8 mouse cellular contexts compared by ENCODE assay signal in genomic region chrX:56730828-56731305, GRCm38 (mm10). TPM values are rescaled to one million over a fixed set of nuclear protein-coding genes. Genes with fewer than 3 reads are reported as not detected.
DNase-seq lines count a peak whose midpoint lies in the region; ATAC-seq and TF ChIP-seq lines count a peak whose summit lies in the region.

No protein-coding gene starts in this region.

- peak overlapping the region; percentile 62 for H3K4me2 ChIP-seq in embryonic facial prominence, embryonic 14.5 days (ENCODE audit: low read depth, low read length)
- peak overlapping the region; percentile 51 for H3K4me2 ChIP-seq in hindbrain, embryonic 16.5 days (ENCODE audit: low read length)
- peak overlapping the region; percentile 42 for H3K4me2 ChIP-seq in myocyte (ENCODE audit: low read depth)

- H3K36me3 ChIP-seq in embryonic facial prominence, embryonic 14.5 days (ENCODE audit: control insufficient read depth, insufficient read depth, low read length): no peaks in the 10 kb centered on the region
- H3K36me3 ChIP-seq in hindbrain, embryonic 16.5 days (ENCODE audit: control insufficient read depth, insufficient read depth, low read length): no peaks in the 10 kb centered on the region
- no peaks in the 10 kb centered on the region for H3K36me3 ChIP-seq in myocyte (ENCODE audit: control insufficient read depth, insufficient read depth)

- TF ChIP-seq POLR2A in lung, adult 2 months (IDR thresholded peaks at IDR 0.05; ENCODE audit: borderline replicate concordance, extremely low read depth, low read depth, low read length): no peak
- no peak for TF ChIP-seq POLR2A in myocyte (IDR thresholded peaks at IDR 0.05; ENCODE audit: insufficient read length, low read depth)

- no peak for DNase-seq in lung, adult 2 months
- DNase-seq in lung, adult 18-20 months: no peak
- DNase-seq in embryonic facial prominence, embryonic 14.5 days (ENCODE audit: low spot score): no peak
- DNase-seq in ovary, postnatal 36 days (ENCODE audit: low spot score): no peak
- DNase-seq in ovary, adult 18-20 months (ENCODE audit: low spot score): no peak
- no peak for DNase-seq in adrenal gland, postnatal 4 days (ENCODE audit: low spot score in 2 of 2)

- H3ac ChIP-seq in myocyte (ENCODE audit: control insufficient read depth, insufficient read length): peak overlapping the region; percentile 41

- TF ChIP-seq CTCF in lung, adult 2 months (IDR thresholded peaks at IDR 0.05; ENCODE audit: insufficient read depth, low read length): no peak

- peak; percentile 19 for ATAC-seq in embryonic facial prominence, embryonic 14.5 days (ENCODE audit: low read depth)
- ATAC-seq in hindbrain, embryonic 16.5 days: peak; percentile 56

- no peaks in the 10 kb centered on the region for H3K9me3 ChIP-seq in embryonic facial prominence, embryonic 14.5 days (ENCODE audit: control insufficient read depth, low read length)
- no peaks in the 10 kb centered on the region for H3K9me3 ChIP-seq in hindbrain, embryonic 16.5 days (ENCODE audit: control insufficient read depth, low read length)

- peak overlapping the region; percentile 54 for H3K9ac ChIP-seq in embryonic facial prominence, embryonic 14.5 days (ENCODE audit: low read depth, low read length)
- H3K9ac ChIP-seq in hindbrain, embryonic 16.5 days (ENCODE audit: low read depth, low read length): peak overlapping the region; percentile 79

- no peak overlapping the region; the same call in 1 of the 2 replicates for H3K27ac ChIP-seq in embryonic facial prominence, embryonic 14.5 days (replicated peaks; ENCODE audit: low read depth, low read length)
- H3K27ac ChIP-seq in hindbrain, embryonic 16.5 days (ENCODE audit: low read depth, low read length): peak overlapping the region; percentile 86

- peaks cover 3% of the 10 kb centered on the region; the same call in 1 of the 2 replicates for H3K4me1 ChIP-seq in lung, adult 2 months (ENCODE audit: control insufficient read depth, insufficient read depth, low read length)
- no peaks in the 10 kb centered on the region for H3K4me1 ChIP-seq in embryonic facial prominence, embryonic 14.5 days (ENCODE audit: control insufficient read depth, insufficient read depth, low read length)
- H3K4me1 ChIP-seq in hindbrain, embryonic 16.5 days (ENCODE audit: control insufficient read depth, insufficient read depth, low read depth, low read length): no peaks in the 10 kb centered on the region

- 31% methylated on average over 10 of the region's 10 CpGs for WGBS in lung, adult 2 months
- 23% methylated on average over 6 of the region's 10 CpGs for WGBS in embryonic facial prominence, embryonic 14.5 days
- 30% methylated on average over 9 of the region's 10 CpGs for WGBS in hindbrain, embryonic 16.5 days

- H3K27me3 ChIP-seq in embryonic facial prominence, embryonic 14.5 days (replicated peaks; ENCODE audit: control insufficient read depth, insufficient read depth, low read length): no peaks in the 10 kb centered on the region
- no peaks in the 10 kb centered on the region for H3K27me3 ChIP-seq in hindbrain, embryonic 16.5 days (replicated peaks; ENCODE audit: control insufficient read depth, insufficient read depth, low read length)
- no peaks in the 10 kb centered on the region for H3K27me3 ChIP-seq in myocyte (ENCODE audit: control insufficient read depth, insufficient read depth, insufficient read length)

- peak overlapping the region; percentile 60 for H3K4me3 ChIP-seq in lung, adult 2 months (replicated peaks; ENCODE audit: extremely low read depth, low read depth, low read length)
- peak overlapping the region; percentile 48 for H3K4me3 ChIP-seq in embryonic facial prominence, embryonic 14.5 days (ENCODE audit: low read depth, low read length)
- peak overlapping the region; percentile 64 for H3K4me3 ChIP-seq in hindbrain, embryonic 16.5 days (ENCODE audit: low read length)
- H3K4me3 ChIP-seq in myocyte: peak overlapping the region; percentile 12

- H3K79me2 ChIP-seq in myocyte (ENCODE audit: control insufficient read depth, insufficient read depth): no peaks in the 10 kb centered on the region

TF ChIP-seq in myocyte, 11 proteins besides CTCF, POLR2A, EP300 and RAD21:
- TF ChIP-seq REST (IDR thresholded peaks at IDR 0.05; ENCODE audit: insufficient read depth, insufficient read length) (no peak), MYOG (IDR thresholded peaks at IDR 0.05; ENCODE audit: control insufficient read depth in 1 of 3, insufficient read depth in 1 of 3, insufficient read length in 2 of 3, low read depth in 2 of 3) (no peak), CEBPB (IDR thresholded peaks at IDR 0.05; ENCODE audit: insufficient read depth, poor library complexity, severe bottlenecking) (no peak), SRF (IDR thresholded peaks at IDR 0.05; ENCODE audit: control insufficient read depth, insufficient read length, low read depth) (no peak), TCF12 (IDR thresholded peaks at IDR 0.05; ENCODE audit: insufficient read depth, poor library complexity, severe bottlenecking) (no peak)

RNA-seq across cellular contexts. Expression of gene Fhl1, which starts 0.7 kb away (rescaled TPM):
- 559 and 762 TPM in 2 replicates for polyA plus RNA-seq in lung, adult 2 months (2012; rRNA removed)
- 291 and 452 TPM in 2 replicates for polyA plus RNA-seq in embryonic facial prominence, embryonic 14.5 days (2014; fragmentation: Nextera tagmentation; extraction: Ambion mirVana)
- polyA plus RNA-seq in hindbrain, embryonic 16.5 days (2015; fragmentation: Nextera tagmentation; extraction: Ambion mirVana): 212 and 226 TPM in 2 replicates
- polyA plus RNA-seq in myocyte (2012; fragmentation: generic; extraction: Trizol): 74.2 TPM
- 100 to 1,000 TPM in 1 of 2 experiments, 10 to 100 TPM in 1; 56.5 to 130 TPM for total RNA-seq in adrenal gland, postnatal 4 days (2021)

Comparison
In these comparisons a context has a peak if more than half of its experiments do, and no peak if none do; other contexts are left out.
1. H3K4me3 ChIP-seq: peak in every context shown above with its lines; median percentile 64 in hindbrain, embryonic 16.5 days; 60 in lung, adult 2 months; 48 in embryonic facial prominence, embryonic 14.5 days; 12 in myocyte.